Mouse (Mus musculus): ENCODE data around the gene Sez6. TPM values are rescaled to one million over a fixed set of nuclear protein-coding genes. Genes with fewer than 3 reads are reported as not detected.

Sez6 gene
- polyA plus RNA-seq, 1 experiment from 2014 or later, result 146 TPM

DNA sequence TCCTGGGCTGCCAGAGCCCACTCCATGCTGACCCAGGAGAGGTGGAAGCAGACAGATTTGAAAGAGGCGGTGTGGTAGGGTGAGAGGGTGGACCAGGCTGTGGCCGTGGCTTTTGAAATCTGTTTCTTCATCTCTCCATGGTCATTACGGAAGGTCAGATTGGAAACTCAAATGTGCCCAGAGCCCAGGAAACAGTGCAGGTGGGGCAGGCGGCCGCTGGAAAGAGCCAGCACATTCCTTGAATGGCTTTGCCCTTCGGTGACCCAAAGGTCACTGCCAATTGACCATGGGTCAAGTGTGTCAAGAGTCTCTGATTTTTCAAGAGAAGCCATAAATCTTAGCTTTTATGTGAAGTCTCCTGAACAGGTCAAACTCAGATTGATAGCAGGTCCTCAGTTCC is 17.1 kb upstream of the Sez6 start:
- no peak overlapping the region for H3K4me2 ChIP-seq (ENCODE audit: low read length)
- H3K4me3 ChIP-seq (ENCODE audit: low read depth, low read length), result no peak overlapping the region
- peaks cover 33% of the 10 kb centered on the region for H3K4me1 ChIP-seq (ENCODE audit: control insufficient read depth, insufficient read depth, low read length)
- no peaks in the 10 kb centered on the region for H3K36me3 ChIP-seq (ENCODE audit: control insufficient read depth, insufficient read depth, low read length)
- H3K9ac ChIP-seq (ENCODE audit: low read depth, low read length), result no peak overlapping the region
- WGBS, result 54% methylated on average over 6 of the region's 6 CpGs
- ATAC-seq, result no peak
- H3K27ac ChIP-seq (ENCODE audit: low read length), result no peak overlapping the region
- no peaks in the 10 kb centered on the region for H3K9me3 ChIP-seq (replicated peaks; ENCODE audit: control insufficient read depth, low read length, poor library complexity, severe bottlenecking)
- peaks cover 4% of the 10 kb centered on the region; the same call in 1 of the 2 replicates for H3K27me3 ChIP-seq (ENCODE audit: control insufficient read depth, insufficient read depth, low read depth, low read length)

DNA sequence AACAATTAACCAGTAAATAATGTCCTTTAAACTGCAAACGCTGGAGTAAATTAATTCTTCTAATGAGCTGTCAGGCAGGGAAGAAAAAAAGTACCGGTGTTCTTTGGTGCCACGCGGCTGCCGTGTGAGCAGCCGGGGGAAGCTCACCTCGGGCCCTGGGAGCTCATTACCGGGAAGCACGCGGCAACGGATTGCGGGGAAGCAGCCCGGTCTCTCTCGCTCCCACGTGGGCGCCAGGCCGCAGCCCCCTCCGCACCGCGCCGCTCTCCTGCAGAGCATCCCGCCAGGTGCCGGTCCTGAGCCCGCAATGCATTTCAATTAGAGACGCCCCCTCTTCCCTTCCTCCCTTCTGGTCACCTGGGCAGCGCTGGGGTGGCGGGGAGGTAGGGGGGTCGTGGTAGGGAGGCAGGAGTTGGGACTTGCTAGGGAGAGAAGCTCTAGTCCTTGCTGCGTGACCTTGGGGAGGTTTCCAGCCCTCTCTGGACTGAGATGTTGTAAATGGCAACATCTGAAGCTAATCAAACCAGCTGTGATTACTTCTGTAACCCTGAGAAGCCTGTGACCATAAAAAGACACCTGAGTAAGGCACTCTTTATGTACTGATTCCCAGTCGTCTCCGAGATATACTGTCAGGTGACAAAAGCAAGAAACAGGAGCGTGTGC is 15.9 kb upstream of the Sez6 start:
- peak; percentile 36; the same call in 1 of the 2 replicates for ATAC-seq
- H3K9me3 ChIP-seq (replicated peaks; ENCODE audit: control insufficient read depth, low read length, poor library complexity, severe bottlenecking), result no peaks in the 10 kb centered on the region
- peaks cover 4% of the 10 kb centered on the region; the same call in 1 of the 2 replicates for H3K27me3 ChIP-seq (ENCODE audit: control insufficient read depth, insufficient read depth, low read depth, low read length)
- peak overlapping the region; percentile 46 for H3K4me2 ChIP-seq (ENCODE audit: low read length)
- peak overlapping the region; percentile 67; the same call in 1 of the 2 replicates for H3K27ac ChIP-seq (ENCODE audit: low read length)
- peaks cover 27% of the 10 kb centered on the region for H3K4me1 ChIP-seq (ENCODE audit: control insufficient read depth, insufficient read depth, low read length)
- peak overlapping the region; percentile 57 for H3K9ac ChIP-seq (ENCODE audit: low read depth, low read length)
- no peaks in the 10 kb centered on the region for H3K36me3 ChIP-seq (ENCODE audit: control insufficient read depth, insufficient read depth, low read length)
- 5% methylated on average over 31 of the region's 32 CpGs for WGBS
- peak overlapping the region; percentile 6; the same call in 1 of the 2 replicates for H3K4me3 ChIP-seq (ENCODE audit: low read depth, low read length)

DNA sequence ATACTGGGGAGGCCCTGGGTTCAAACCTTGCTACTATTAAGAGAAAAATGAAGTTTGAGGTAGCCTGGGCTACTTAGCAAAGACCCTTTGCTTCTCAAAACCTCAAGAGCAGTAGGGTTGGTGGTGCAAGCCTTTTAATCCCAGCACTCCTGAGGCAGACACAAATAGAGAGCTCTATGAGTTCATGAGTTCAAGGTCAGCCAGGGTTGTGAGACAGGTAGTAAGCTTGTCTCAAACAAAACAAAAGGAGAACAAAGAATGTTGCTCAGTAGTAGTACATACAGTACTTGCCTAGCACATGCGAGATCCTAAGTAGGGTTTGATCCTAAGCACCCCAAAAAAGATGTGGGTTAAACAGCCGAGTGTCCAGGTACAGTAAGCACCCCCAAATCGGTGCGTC is 13.9 kb upstream of the Sez6 start:
- ATAC-seq, result no peak
- Histone ChIP-seq H3K4me1 (ENCODE audit: control insufficient read depth, insufficient read depth, low read length) (peaks cover 19% of the 10 kb centered on the region), H3K9me3 (replicated peaks; ENCODE audit: control insufficient read depth, low read length, poor library complexity, severe bottlenecking) (no peaks in the 10 kb centered on the region), H3K27me3 (ENCODE audit: control insufficient read depth, insufficient read depth, low read depth, low read length) (peaks cover 4% of the 10 kb centered on the region; the same call in 1 of the 2 replicates), H3K27ac (ENCODE audit: low read length) (no peak overlapping the region), H3K9ac (ENCODE audit: low read depth, low read length) (no peak overlapping the region), H3K4me2 (ENCODE audit: low read length) (no peak overlapping the region), H3K4me3 (ENCODE audit: low read depth, low read length) (no peak overlapping the region), H3K36me3 (ENCODE audit: control insufficient read depth, insufficient read depth, low read length) (no peaks in the 10 kb centered on the region)
- 89% methylated on average over 4 of the region's 4 CpGs for WGBS

DNA sequence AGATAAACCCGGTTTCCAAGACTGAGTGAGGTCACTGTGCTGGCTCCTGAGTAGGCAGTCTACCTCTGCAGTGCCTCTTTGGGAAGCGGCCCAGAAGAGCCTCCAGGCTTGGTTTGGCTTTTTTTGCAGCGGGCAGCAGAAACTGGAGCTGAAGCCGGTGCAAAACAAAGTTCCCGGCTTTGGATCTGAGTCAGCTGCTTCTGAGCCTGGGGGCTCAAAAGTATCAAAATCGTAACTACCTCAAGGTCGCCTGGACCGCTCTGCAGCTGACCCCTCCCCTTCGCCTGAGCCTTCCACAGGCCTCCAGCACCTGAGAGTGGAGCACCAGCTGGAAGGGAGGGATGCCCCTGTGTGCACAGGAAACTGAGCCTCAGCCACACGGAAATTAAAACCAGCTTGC is 13.4 kb upstream of the Sez6 start:
- Histone ChIP-seq H3K4me2 (ENCODE audit: low read length) (no peak overlapping the region), H3K36me3 (ENCODE audit: control insufficient read depth, insufficient read depth, low read length) (no peaks in the 10 kb centered on the region), H3K4me1 (ENCODE audit: control insufficient read depth, insufficient read depth, low read length) (peaks cover 16% of the 10 kb centered on the region), H3K9me3 (replicated peaks; ENCODE audit: control insufficient read depth, low read length, poor library complexity, severe bottlenecking) (no peaks in the 10 kb centered on the region), H3K27me3 (ENCODE audit: control insufficient read depth, insufficient read depth, low read depth, low read length) (peaks cover 4% of the 10 kb centered on the region; the same call in 1 of the 2 replicates), H3K27ac (ENCODE audit: low read length) (no peak overlapping the region), H3K4me3 (ENCODE audit: low read depth, low read length) (no peak overlapping the region), H3K9ac (ENCODE audit: low read depth, low read length) (no peak overlapping the region)
- ATAC-seq, result no peak
- 49% methylated on average over 10 of the region's 10 CpGs for WGBS

DNA sequence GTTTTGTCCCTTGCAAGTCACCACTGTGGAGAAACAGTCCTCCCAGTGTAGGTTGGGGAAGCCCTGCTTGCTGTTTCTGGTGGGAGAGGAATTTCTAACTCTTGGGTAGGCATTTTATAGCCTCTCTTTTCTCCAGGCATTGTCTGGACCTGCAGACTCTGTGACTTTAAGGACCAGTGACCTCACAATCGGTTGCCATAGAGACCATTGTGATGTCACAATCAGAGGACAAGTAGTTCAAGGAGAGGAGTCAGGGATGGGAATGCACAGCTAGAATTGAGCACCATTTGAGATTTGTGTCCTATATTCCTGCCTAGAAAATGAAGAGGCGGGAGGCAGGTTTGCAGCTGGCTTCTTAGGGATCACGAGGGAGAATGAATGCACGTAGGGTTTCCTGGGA is 7.3 kb upstream of the Sez6 start:
- WGBS, result 51% methylated on average over 4 of the region's 4 CpGs
- Histone ChIP-seq H3K27me3 (ENCODE audit: control insufficient read depth, insufficient read depth, low read depth, low read length) (no peaks in the 10 kb centered on the region), H3K4me3 (ENCODE audit: low read depth, low read length) (no peak overlapping the region), H3K27ac (ENCODE audit: low read length) (no peak overlapping the region), H3K4me1 (ENCODE audit: control insufficient read depth, insufficient read depth, low read length) (peaks cover 16% of the 10 kb centered on the region), H3K36me3 (ENCODE audit: control insufficient read depth, insufficient read depth, low read length) (no peaks in the 10 kb centered on the region), H3K9ac (ENCODE audit: low read depth, low read length) (no peak overlapping the region), H3K9me3 (replicated peaks; ENCODE audit: control insufficient read depth, low read length, poor library complexity, severe bottlenecking) (no peaks in the 10 kb centered on the region), H3K4me2 (ENCODE audit: low read length) (no peak overlapping the region)
- ATAC-seq, result no peak

DNA sequence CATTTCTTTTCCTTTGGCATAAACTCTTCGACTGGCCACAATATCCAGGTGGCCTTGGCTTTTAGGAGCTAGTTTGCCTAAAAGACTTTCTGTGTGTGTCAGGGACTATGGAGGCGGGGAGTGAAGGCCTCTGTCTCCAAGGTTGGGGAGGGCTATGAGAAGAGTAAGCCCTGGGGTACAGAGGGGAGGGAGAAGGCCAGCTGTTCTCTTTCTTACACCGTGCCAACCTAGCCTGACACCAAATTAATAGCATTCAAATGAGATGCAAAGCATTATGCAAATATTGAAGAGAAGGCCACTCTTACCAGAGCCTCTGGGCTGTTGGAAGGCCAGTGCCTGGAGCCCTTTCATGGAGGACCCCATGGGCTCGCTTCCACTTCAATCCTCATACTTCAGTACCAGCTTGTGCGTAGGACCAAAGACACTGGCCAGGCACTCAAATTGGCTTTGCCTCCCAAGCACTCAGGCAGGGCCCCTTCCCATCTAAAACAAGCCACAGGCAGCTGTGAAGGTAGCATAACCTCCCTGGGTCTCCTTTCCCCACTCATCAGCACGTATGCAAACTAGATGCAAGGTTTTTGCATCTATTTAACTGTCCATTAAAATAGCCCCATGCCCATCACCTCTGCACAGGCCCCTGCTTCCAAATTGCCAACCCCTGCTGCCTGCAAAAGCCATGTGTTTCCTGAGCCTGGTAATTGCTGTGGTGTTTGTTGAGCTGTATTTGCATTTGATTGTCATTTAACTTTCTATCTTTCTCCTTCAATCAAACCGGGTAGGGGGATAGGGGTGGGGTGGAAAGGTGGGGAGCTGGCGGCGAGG is 4.6 kb upstream of the Sez6 start:
- no peak overlapping the region for H3K9ac ChIP-seq (ENCODE audit: low read depth, low read length)
- no peaks in the 10 kb centered on the region for H3K36me3 ChIP-seq (ENCODE audit: control insufficient read depth, insufficient read depth, low read length)
- peaks cover 25% of the 10 kb centered on the region for H3K4me1 ChIP-seq (ENCODE audit: control insufficient read depth, insufficient read depth, low read length)
- H3K9me3 ChIP-seq (replicated peaks; ENCODE audit: control insufficient read depth, low read length, poor library complexity, severe bottlenecking), result no peaks in the 10 kb centered on the region
- ATAC-seq, result peak; percentile 59
- H3K4me2 ChIP-seq (ENCODE audit: low read length), result no peak overlapping the region
- WGBS, result 31% methylated on average over 9 of the region's 9 CpGs
- no peak overlapping the region for H3K4me3 ChIP-seq (ENCODE audit: low read depth, low read length)
- H3K27ac ChIP-seq (ENCODE audit: low read length), result peak overlapping the region; percentile 64
- H3K27me3 ChIP-seq (ENCODE audit: control insufficient read depth, insufficient read depth, low read depth, low read length), result no peaks in the 10 kb centered on the region

DNA sequence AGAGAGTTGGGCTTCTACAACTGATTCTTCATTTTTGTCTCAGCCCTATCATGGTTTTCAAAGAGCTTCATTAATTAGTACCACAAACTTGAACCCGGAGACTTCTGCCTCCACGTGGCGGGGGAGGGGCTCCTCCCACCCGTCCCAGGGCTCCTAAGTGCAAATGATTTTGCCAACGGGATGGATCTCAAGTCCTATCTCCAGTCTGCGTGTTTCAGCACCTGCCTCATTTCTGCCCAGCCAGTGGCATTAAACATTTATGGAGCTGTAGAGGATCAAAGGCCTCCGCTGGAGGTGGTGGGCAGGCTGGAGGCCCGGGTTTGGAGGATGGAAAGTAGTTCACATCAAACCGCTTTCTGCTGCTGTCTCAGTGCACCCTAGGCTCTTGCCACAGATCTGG is 3.9 kb upstream of the Sez6 start:
- Histone ChIP-seq H3K4me1 (ENCODE audit: control insufficient read depth, insufficient read depth, low read length) (peaks cover 25% of the 10 kb centered on the region), H3K27ac (ENCODE audit: low read length) (peak overlapping the region; percentile 64), H3K4me3 (ENCODE audit: low read depth, low read length) (no peak overlapping the region), H3K27me3 (ENCODE audit: control insufficient read depth, insufficient read depth, low read depth, low read length) (no peaks in the 10 kb centered on the region), H3K9ac (ENCODE audit: low read depth, low read length) (no peak overlapping the region), H3K4me2 (ENCODE audit: low read length) (no peak overlapping the region), H3K9me3 (replicated peaks; ENCODE audit: control insufficient read depth, low read length, poor library complexity, severe bottlenecking) (no peaks in the 10 kb centered on the region), H3K36me3 (ENCODE audit: control insufficient read depth, insufficient read depth, low read length) (no peaks in the 10 kb centered on the region)
- ATAC-seq, result 0 out of 2 replicates have a peak, but pooled peaks have one; percentile 2
- 16% methylated on average over 9 of the region's 9 CpGs for WGBS

DNA sequence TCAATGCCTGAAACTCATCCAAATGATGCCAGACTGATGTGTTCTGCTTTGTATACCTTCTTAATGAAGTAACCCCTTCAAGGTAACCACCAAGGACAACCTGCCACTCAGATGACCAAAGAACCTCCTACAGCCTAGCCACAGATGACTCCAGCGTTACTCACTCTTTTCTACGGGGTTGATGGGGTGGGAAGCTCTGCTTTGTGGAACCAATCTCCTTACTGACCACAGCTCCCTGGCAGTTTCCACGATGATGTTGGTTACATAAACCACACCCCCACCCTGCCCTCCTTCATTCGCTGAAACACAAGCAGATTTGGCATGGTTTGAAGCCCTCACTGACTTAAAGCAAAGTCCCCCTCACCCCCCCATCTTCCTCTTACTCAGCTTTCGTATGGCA is 2.8 kb upstream of the Sez6 start:
- WGBS, result 59% methylated on average over 5 of the region's 5 CpGs
- Histone ChIP-seq H3K36me3 (ENCODE audit: control insufficient read depth, insufficient read depth, low read length) (no peaks in the 10 kb centered on the region), H3K27me3 (ENCODE audit: control insufficient read depth, insufficient read depth, low read depth, low read length) (no peaks in the 10 kb centered on the region), H3K4me3 (ENCODE audit: low read depth, low read length) (no peak overlapping the region), H3K4me2 (ENCODE audit: low read length) (no peak overlapping the region), H3K9ac (ENCODE audit: low read depth, low read length) (no peak overlapping the region), H3K9me3 (replicated peaks; ENCODE audit: control insufficient read depth, low read length, poor library complexity, severe bottlenecking) (no peaks in the 10 kb centered on the region), H3K4me1 (ENCODE audit: control insufficient read depth, insufficient read depth, low read length) (peaks cover 37% of the 10 kb centered on the region), H3K27ac (ENCODE audit: low read length) (no peak overlapping the region)
- no peak for ATAC-seq
